Mouse (Mus musculus) left cerebral cortex, postnatal 36 days (tissue): ENCODE measurements at regions not wholly inside any gene's neighbourhood (a gene's known extent, or its start where the extent isn't known, plus 50 kb on each side); places are given as distances from the start of the nearest gene placed in this dataset.

Source experiments
- DNase-seq, 2 experiments: peaks; one replicate each; pipeline ENCODE4 v3.0.0; 2021 to 2022; ENCODE audit warnings: low spot score in 2 of 2, mixed read lengths in 1 of 2
- intact Hi-C: fragments of 180-260 bp; cut with DNase I; formaldehyde crosslinking; loops from one replicate; pipeline ENCODE4 v1.15.1; 2025

GRCm38 (mm10) chr1:63977956-63978355 is 144.1 kb downstream of the Klf7 start:
- no peak for DNase-seq
- intact Hi-C loops = no loop called here

- intact Hi-C loops = no loop called here
- no peak for DNase-seq
Observed at GRCm38 (mm10) chr1:63977302-63977888, 144.7 kb downstream of the Klf7 start.

- intact Hi-C loops = no loop called here
- DNase-seq = no peak
Observed at GRCm38 (mm10) chr1:63976862-63977261, 145.2 kb downstream of the Klf7 start.

GRCm38 (mm10) chr1:63967849-63968248 is 154.2 kb downstream of the Klf7 start:
- intact Hi-C loops = loop anchor here (5.0 kb wide), 1 partner anchor 154 kb away; the partner anchor contains the start of gene Klf7
- DNase-seq = no peak

- intact Hi-C loops = loop anchor here (5.0 kb wide), 1 partner anchor 157 kb away; the partner anchor contains the start of gene Klf7
- DNase-seq = no peak
Observed at GRCm38 (mm10) chr1:63965446-63965845, 156.6 kb downstream of the Klf7 start.

- DNase-seq = peak; percentile 43 to 51
- intact Hi-C loops = loop anchor here (1.0 kb wide), 1 partner anchor 30 kb away; no protein-coding TSS in a partner anchor
Observed at GRCm38 (mm10) chr1:63964519-63964918, 157.6 kb downstream of the Klf7 start.

GRCm38 (mm10) chr1:63955701-63956355 is 166.3 kb downstream of the Klf7 start:
- DNase-seq = no peak
- intact Hi-C loops = loop anchor here (5.0 kb wide), 1 partner anchor 189 kb away; the partner anchor contains the start of gene 4933402D24Rik

- intact Hi-C loops = loop anchor here (5.0 kb wide), 1 partner anchor 188 kb away; the partner anchor contains the start of gene 4933402D24Rik
- no peak for DNase-seq
Observed at GRCm38 (mm10) chr1:63954876-63955513, 167.1 kb downstream of the Klf7 start.

- no peak for DNase-seq
- intact Hi-C loops = no loop called here
Observed at GRCm38 (mm10) chr1:63954172-63954571, 167.9 kb downstream of the Klf7 start.

GRCm38 (mm10) chr1:63953229-63953883 is 168.7 kb downstream of the Klf7 start:
- peak; percentile 54 to 55 for DNase-seq
- intact Hi-C loops = loop anchor here (1.0 kb wide), 2 partner anchors 166 to 493 kb away; no protein-coding TSS in a partner anchor

GRCm38 (mm10) chr1:63951663-63952062 is 170.4 kb downstream of the Klf7 start:
- no peak for DNase-seq
- intact Hi-C loops = no loop called here

- DNase-seq = no peak
- intact Hi-C loops = no loop called here
Observed at GRCm38 (mm10) chr1:63947278-63947677, 174.8 kb downstream of the Klf7 start.

- intact Hi-C loops = no loop called here
- no peak for DNase-seq
Observed at GRCm38 (mm10) chr1:63946834-63947233, 175.2 kb downstream of the Klf7 start.

GRCm38 (mm10) chr1:63944786-63945185 is 175.7 kb upstream of the 4933402D24Rik start:
- intact Hi-C loops = no loop called here
- DNase-seq = no peak

- no peak for DNase-seq
- intact Hi-C loops = no loop called here
Observed at GRCm38 (mm10) chr1:63938416-63938815, 169.3 kb upstream of the 4933402D24Rik start.

- no peak for DNase-seq
- intact Hi-C loops = no loop called here
Observed at GRCm38 (mm10) chr1:63937480-63937879, 168.4 kb upstream of the 4933402D24Rik start.

- intact Hi-C loops = loop anchor here (1.0 kb wide), 1 partner anchor 30 kb away; no protein-coding TSS in a partner anchor
- peak; percentile 45 for DNase-seq
Observed at GRCm38 (mm10) chr1:63934570-63935280, 165.7 kb upstream of the 4933402D24Rik start.

- no peak for DNase-seq
- intact Hi-C loops = no loop called here
Observed at GRCm38 (mm10) chr1:63932484-63932883, 163.4 kb upstream of the 4933402D24Rik start.

- intact Hi-C loops = no loop called here
- no peak for DNase-seq
Observed at GRCm38 (mm10) chr1:63929362-63930125, 160.5 kb upstream of the 4933402D24Rik start.
